Mouse (Mus musculus) left cerebral cortex, adult 2 months (tissue): ENCODE measurements around the gene Chrne. TPM values are rescaled to one million over a fixed set of nuclear protein-coding genes. Genes with fewer than 3 reads are reported as not detected.
A peak's percentile ranks its signal among the peaks of the same experiment; 100 is the strongest.

ENCODE experiments used
- DNase-seq, 2 experiments: peaks; one replicate each; pipeline ENCODE4 v3.0.0; 2021 to 2022; ENCODE audit warnings: low spot score in 2 of 2, mixed read lengths in 1 of 2; ENCODE audit errors: extremely low spot score in 1 of 2
- H3K27ac ChIP-seq: fragments of 200-600 bp; 2 replicates; pipeline ENCODE4 v1.8.1; 2022
- H3K4me3 ChIP-seq: fragments of 200-600 bp; 2 replicates; pipeline ENCODE4 v1.8.1; 2022
- CTCF ChIP-seq: fragments of 200-600 bp; IDR thresholded peaks from 2 replicates; pipeline ENCODE4 v1.8.1; 2022; ENCODE audit warnings: antibody characterized with exemption, mild to moderate bottlenecking, moderate library complexity
- intact Hi-C: fragments of 180-260 bp; cut with DNase I; formaldehyde crosslinking; loops from one replicate; pipeline ENCODE4 v1.15.1; 2025
- total RNA-seq, 2 experiments: library from RNA; stranded (reverse); gene quantifications; 2 replicates each; pipeline ENCODE4 v1.2.3; 2021

The Chrne gene
- total RNA-seq, 2 experiments from 2014 or later = not detected

GRCm38 (mm10) chr11:70656964-70657363 is 37.9 kb upstream of the Chrne start, which contains the start of gene Eno3:
Gene Eno3 (plus strand): TSS chr11:70657202.
- Histone ChIP-seq H3K27ac (peak within 1 kb of the TSS; percentile 64), H3K4me3 (peak within 1 kb of the TSS; percentile 100)
- intact Hi-C loops = loop anchor here (10.0 kb wide), 1 partner anchor 422 kb away; the partner anchor contains the start of genes 0610010K14Rik, Gm21988 and Rnasek
- no peak for DNase-seq
- no peak for TF ChIP-seq CTCF

- intact Hi-C loops = loop anchor here (10.0 kb wide), 1 partner anchor 422 kb away; the partner anchor contains the start of genes 0610010K14Rik, Gm21988 and Rnasek
- peak overlapping the region; percentile 100; the same call in 1 of the 2 replicates for H3K4me3 ChIP-seq
- no peak for TF ChIP-seq CTCF
- H3K27ac ChIP-seq = peak overlapping the region; percentile 64; the same call in 1 of the 2 replicates
- DNase-seq = no peak
These were observed 37.5 kb upstream of the Chrne start for GRCm38 (mm10) chr11:70656456-70656927.

DNA sequence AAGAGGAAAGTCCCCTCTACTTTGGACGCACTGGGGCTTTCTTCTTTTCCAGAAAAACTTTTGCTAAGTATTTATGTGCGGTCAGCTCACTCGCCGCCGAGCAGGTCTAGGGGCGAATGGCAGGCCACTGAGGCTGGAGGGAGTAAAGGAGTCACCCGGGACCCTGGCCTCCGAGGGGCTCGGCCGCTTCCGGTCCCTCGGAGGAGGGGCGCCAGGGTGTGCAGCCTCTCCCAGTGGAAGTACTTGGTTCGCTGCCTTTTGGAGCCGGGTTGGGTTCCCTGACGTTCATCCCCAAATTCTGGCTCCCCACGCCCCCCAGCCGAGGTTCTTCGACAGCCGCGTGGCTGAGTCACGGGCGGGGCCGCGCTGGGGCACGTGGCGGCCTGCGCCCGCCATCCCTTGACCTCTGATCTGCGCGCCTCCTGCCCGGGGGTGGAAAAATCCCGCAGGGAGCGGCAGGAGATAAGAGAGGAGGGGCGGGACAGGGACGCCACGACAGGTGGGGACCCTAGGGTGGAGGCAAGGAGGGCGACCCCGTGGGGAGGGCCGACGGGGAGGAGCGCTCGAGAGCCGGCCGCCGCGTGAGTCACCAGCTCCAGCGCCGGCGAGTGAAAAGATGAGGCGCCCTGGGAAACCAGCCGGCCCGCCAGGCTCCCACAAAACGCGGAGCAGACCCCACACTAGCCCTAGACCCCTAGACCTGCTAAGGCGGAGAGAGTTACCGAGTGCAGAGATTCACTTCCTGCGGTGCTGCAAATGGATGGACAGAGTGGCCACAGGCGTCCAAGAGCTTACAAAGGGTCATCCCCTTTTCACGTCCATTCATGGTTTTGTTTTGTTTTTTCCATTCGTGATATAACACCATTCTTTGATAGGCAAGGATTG is 36.8 kb upstream of the Chrne start:
- DNase-seq = no peak
- intact Hi-C loops = loop anchor here (10.0 kb wide), 1 partner anchor 421 kb away; the partner anchor contains the start of genes 0610010K14Rik, Gm21988 and Rnasek
- Histone ChIP-seq H3K4me3 (peak overlapping the region; percentile 100), H3K27ac (peak overlapping the region; percentile 64)
- TF ChIP-seq CTCF = no peak

GRCm38 (mm10) chr11:70654923-70655570 is 36.0 kb upstream of the Chrne start:
- peak; percentile 73 to 74 for DNase-seq
- intact Hi-C loops = loop anchor here (10.0 kb wide), 1 partner anchor 420 kb away; the partner anchor contains the start of genes 0610010K14Rik, Gm21988 and Rnasek
- Histone ChIP-seq H3K27ac (peak overlapping the region; percentile 99), H3K4me3 (peak overlapping the region; percentile 100)
- no peak for TF ChIP-seq CTCF

DNA sequence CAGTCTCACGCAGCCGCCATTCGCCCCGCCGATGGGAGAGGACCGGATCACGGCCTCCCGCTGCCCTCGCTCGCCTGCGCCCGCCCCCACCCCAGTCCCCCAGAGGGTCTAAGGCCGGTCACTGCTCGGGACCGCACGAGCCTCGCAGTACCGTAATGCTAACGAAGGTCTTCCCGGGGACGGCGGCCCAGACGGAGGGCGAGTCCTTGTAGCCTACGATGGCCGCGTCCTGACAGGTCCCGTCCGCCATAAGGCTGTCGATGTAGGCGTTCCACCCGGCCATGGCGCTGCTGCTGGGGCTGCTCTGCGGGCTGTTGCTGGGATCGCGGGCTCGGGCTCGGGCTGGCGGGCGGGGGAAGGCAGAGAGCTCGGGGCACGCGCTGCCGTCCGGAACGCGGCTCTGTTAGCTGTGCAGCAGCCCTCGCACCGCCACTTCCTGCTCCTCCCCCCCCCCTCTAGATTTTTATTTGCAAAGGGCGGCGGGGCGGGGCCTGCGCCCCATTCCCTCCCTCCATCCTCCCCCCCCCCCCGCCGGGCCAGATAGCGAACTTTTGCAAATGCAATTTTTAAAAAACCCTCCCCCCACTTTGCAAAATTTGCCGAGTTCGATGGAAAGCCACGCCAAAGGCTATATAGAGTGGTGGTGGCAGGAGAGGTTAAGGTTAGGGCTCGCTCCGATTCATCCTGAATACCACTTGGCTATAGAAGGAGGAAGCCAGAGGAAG is 35.3 kb upstream of the Chrne start, which contains the start of gene Pfn1:
Gene Pfn1 (minus strand): TSS at position 447 of the 725 bp plus-strand sequence.
- peak within 1 kb of the TSS; percentile 99 for H3K27ac ChIP-seq
- intact Hi-C loops = loop anchor here (10.0 kb wide), 1 partner anchor 420 kb away; the partner anchor contains the start of genes 0610010K14Rik, Gm21988 and Rnasek
- peak; percentile 68 to 75 for DNase-seq
- no peak for TF ChIP-seq CTCF
- H3K4me3 ChIP-seq = peak within 1 kb of the TSS; percentile 100

- intact Hi-C loops = loop anchor here (1.0 to 10.0 kb wide), 2 partner anchors 16 to 419 kb away; partner anchors contain the start of genes 0610010K14Rik, Gm21988, Rnasek and Spag7
- peak; percentile 56 to 63 for DNase-seq
These were observed 34.6 kb upstream of the Chrne start for GRCm38 (mm10) chr11:70653345-70654197.

GRCm38 (mm10) chr11:70652884-70653344 is 33.9 kb upstream of the Chrne start:
- intact Hi-C loops = loop anchor here (1.0 to 10.0 kb wide), 2 partner anchors 16 to 418 kb away; partner anchors contain the start of genes 0610010K14Rik, Gm21988, Rnasek and Spag7
- TF ChIP-seq CTCF = no peak
- no peak for DNase-seq
- H3K4me3 ChIP-seq = peak overlapping the region; percentile 100
- no peak overlapping the region for H3K27ac ChIP-seq

More at GRCm38 (mm10) chr11:70653345-70654197, 34.6 kb upstream of the Chrne start:
- Histone ChIP-seq H3K4me3 (peak overlapping the region; percentile 100), H3K27ac (peak overlapping the region; percentile 99)
- no peak for TF ChIP-seq CTCF

DNA sequence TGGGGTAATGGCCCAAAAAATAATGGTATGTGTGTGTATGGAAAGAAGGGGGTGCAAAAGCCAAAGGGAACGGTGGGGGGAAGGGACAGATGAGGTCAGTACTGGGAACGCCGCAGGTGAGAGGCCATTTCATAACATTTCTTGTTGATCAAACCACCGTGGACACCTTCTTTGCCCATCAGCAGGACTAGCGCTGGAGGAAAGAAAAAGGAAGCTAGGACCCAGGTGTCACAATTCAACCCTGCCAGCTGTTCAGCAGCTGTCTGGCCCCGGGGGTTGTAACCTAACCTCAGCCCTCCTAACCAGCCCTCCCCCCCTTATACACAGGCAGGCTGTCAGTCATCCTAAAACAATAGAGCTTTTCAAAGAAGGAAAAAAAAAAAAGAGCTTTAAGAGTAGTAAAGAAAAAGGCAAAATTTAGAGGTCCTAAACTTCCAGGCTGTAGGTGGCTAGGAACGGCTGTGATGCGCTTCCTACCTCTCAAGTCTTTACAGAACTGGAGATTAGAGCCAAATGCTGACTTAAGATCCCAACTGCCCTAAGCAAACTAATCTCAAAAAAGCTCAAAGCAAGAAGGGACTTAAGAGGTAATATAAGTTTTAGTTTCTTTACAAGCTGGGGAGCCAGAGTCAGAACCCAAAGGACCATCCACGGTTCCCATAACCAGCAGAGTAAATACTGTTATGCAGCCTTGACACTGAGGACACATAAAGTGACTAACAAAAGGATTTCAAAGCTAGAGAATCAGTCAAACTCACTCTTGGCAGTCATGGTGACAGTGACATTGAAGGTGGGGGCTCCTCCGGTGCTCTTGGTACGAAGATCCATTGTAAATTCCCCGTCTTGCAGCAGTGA is 33.2 kb upstream of the Chrne start:
- no peak for DNase-seq
- Histone ChIP-seq H3K4me3 (peak overlapping the region; percentile 100; the same call in 1 of the 2 replicates), H3K27ac (no peak overlapping the region)
- no peak for TF ChIP-seq CTCF
- intact Hi-C loops = loop anchor here (10.0 kb wide), 1 partner anchor 417 kb away; the partner anchor contains the start of genes 0610010K14Rik, Gm21988 and Rnasek

- no peak overlapping the region for H3K4me3 ChIP-seq
- no peak for TF ChIP-seq CTCF
- H3K27ac ChIP-seq = no peak overlapping the region
- DNase-seq = no peak
- intact Hi-C loops = loop anchor here (10.0 kb wide), 1 partner anchor 417 kb away; the partner anchor contains the start of genes 0610010K14Rik, Gm21988 and Rnasek
These were observed 32.4 kb upstream of the Chrne start for GRCm38 (mm10) chr11:70651391-70651790.
